Mouse (Mus musculus) subcutaneous adipose tissue, adult 2 months (tissue): Measurements from ENCODE around the gene Gm10096. TPM values are rescaled to one million over a fixed set of nuclear protein-coding genes. Genes with fewer than 3 reads are reported as not detected.

Source experiments
- polyA plus RNA-seq: library from polyadenylated mRNA; depleted of rRNA; stranded (reverse); fragments of >200 nt; gene quantifications from 2 replicates; pipeline ENCODE4 v1.2.3, GENCODE M21; 2012; ENCODE audit warnings: low replicate concordance; rRNA removed

Gene Gm10096
- polyA plus RNA-seq, result not detected in 2 replicates

GRCm38 (mm10) chrX:28954602-28955001 lies at the start of gene Gm10096:
Gene Gm10096, minus strand, starts transcription at chrX:28954702.

